Mouse (Mus musculus) liver, embryonic 12.5 days (tissue): ENCODE data around the gene Tnnt1. TPM values are rescaled to one million over a fixed set of nuclear protein-coding genes. Genes with fewer than 3 reads are reported as not detected.

ENCODE experiments used
- polyA plus RNA-seq: library from polyadenylated mRNA; unstranded; fragments of >200 nt; fragmentation: Nextera tagmentation; extraction: Ambion mirVana; gene quantifications from 2 replicates; pipeline ENCODE4 v1.2.1, GENCODE M21; 2016

Tnnt1 gene
- polyA plus RNA-seq, 1 experiment from 2014 or later = 13.7 TPM

Other genes with a start within 250 kb of the Tnnt1 start
- not detected in 2 replicates for gene Ncr1, start 178.7 kb downstream of the Tnnt1 start, polyA plus RNA-seq
- 5.0 and 5.5 TPM in 2 replicates for gene Gp6, start 118.6 kb downstream of the Tnnt1 start, polyA plus RNA-seq
- gene Rdh13, start 70.7 kb downstream of the Tnnt1 start, polyA plus RNA-seq = 9.8 and 10.4 TPM in 2 replicates
- gene Eps8l1, start 55.7 kb downstream of the Tnnt1 start, polyA plus RNA-seq = 1.3 and 2.1 TPM in 2 replicates
- gene Ppp1r12c, start 14.7 kb downstream of the Tnnt1 start, polyA plus RNA-seq = 41.1 and 42.9 TPM in 2 replicates
- gene Tnni3, start 7.8 kb upstream of the Tnnt1 start, polyA plus RNA-seq = 1.7 and 1.8 TPM in 2 replicates
- 0.24 and 0.26 TPM in 2 replicates for gene Dnaaf3, start 16.1 kb upstream of the Tnnt1 start, polyA plus RNA-seq
- gene Syt5, start 31.2 kb upstream of the Tnnt1 start, polyA plus RNA-seq = 0.84 and 1.3 TPM in 2 replicates
- gene Ptprh, start 87.7 kb upstream of the Tnnt1 start, polyA plus RNA-seq = not detected in 2 replicates
- 25.7 and 26.1 TPM in 2 replicates for gene Tmem86b, start 115.0 kb upstream of the Tnnt1 start, polyA plus RNA-seq
- gene Ppp6r1, start 142.6 kb upstream of the Tnnt1 start, polyA plus RNA-seq = 12.0 and 12.7 TPM in 2 replicates
- 90.8 and 95.6 TPM in 2 replicates for gene Hspbp1, start 168.7 kb upstream of the Tnnt1 start, polyA plus RNA-seq
- 0.19 and 0.29 TPM in 2 replicates for gene Brsk1, start 174.2 kb upstream of the Tnnt1 start, polyA plus RNA-seq
- gene Tmem150b, start 208.9 kb upstream of the Tnnt1 start, polyA plus RNA-seq = 0.08 and 0.12 TPM in 2 replicates
- 79.0 and 79.5 TPM in 2 replicates for gene Kmt5c, start 223.7 kb upstream of the Tnnt1 start, polyA plus RNA-seq
- gene Cox6b2, start 236.7 kb upstream of the Tnnt1 start, polyA plus RNA-seq = 152 and 159 TPM in 2 replicates